Mouse (Mus musculus) mouse trophoblast stem cell (cell line): ENCODE results near the gene Tenm2.

ENCODE experiments used
- in situ Hi-C, 2 experiments: fragments of 300-500 bp; cut with MseI, MboI; formaldehyde crosslinking; loops; 2 replicates in 1 of 2; 3 replicates in 1 of 2; pipeline ENCODE4 v1.15.1; 2025

The Tenm2 gene

GRCm38 (mm10) chr11:36911406-36911805 lies 324.4 kb downstream of the Tenm2 start:
- in situ Hi-C loops = no loop called here

- in situ Hi-C loops = no loop called here
Measured at GRCm38 (mm10) chr11:36909036-36909435, 326.7 kb downstream of the Tenm2 start.

GRCm38 (mm10) chr11:36902302-36902701 lies 333.5 kb downstream of the Tenm2 start:
- in situ Hi-C loops = no loop called here

GRCm38 (mm10) chr11:36893061-36893460 lies 342.7 kb downstream of the Tenm2 start:
- in situ Hi-C loops = no loop called here

- in situ Hi-C loops = no loop called here
Measured at GRCm38 (mm10) chr11:36891106-36891505, 344.7 kb downstream of the Tenm2 start.

GRCm38 (mm10) chr11:36887490-36887889 lies 348.3 kb downstream of the Tenm2 start:
- in situ Hi-C loops = no loop called here

- in situ Hi-C loops = no loop called here
Measured at GRCm38 (mm10) chr11:36886147-36886546, 349.6 kb downstream of the Tenm2 start.

GRCm38 (mm10) chr11:36872961-36873360 lies 362.8 kb downstream of the Tenm2 start:
- in situ Hi-C loops = no loop called here

- in situ Hi-C loops = no loop called here
Measured at GRCm38 (mm10) chr11:36870548-36870947, 365.2 kb downstream of the Tenm2 start.

- in situ Hi-C loops = no loop called here
Measured at GRCm38 (mm10) chr11:36851690-36852089, 384.1 kb downstream of the Tenm2 start.

GRCm38 (mm10) chr11:36847451-36847850 lies 388.3 kb downstream of the Tenm2 start:
- in situ Hi-C loops = no loop called here

GRCm38 (mm10) chr11:36832855-36833254 lies 402.9 kb downstream of the Tenm2 start:
- in situ Hi-C loops = no loop called here

GRCm38 (mm10) chr11:36831511-36831910 lies 404.3 kb downstream of the Tenm2 start:
- in situ Hi-C loops = no loop called here

GRCm38 (mm10) chr11:36824666-36825065 lies 411.1 kb downstream of the Tenm2 start:
- in situ Hi-C loops = no loop called here

- in situ Hi-C loops = no loop called here
Measured at GRCm38 (mm10) chr11:36804615-36805014, 431.1 kb downstream of the Tenm2 start.

- in situ Hi-C loops = no loop called here
Measured at GRCm38 (mm10) chr11:36802208-36802631, 433.5 kb downstream of the Tenm2 start.

GRCm38 (mm10) chr11:36801683-36802082 lies 434.1 kb downstream of the Tenm2 start:
- in situ Hi-C loops = no loop called here

GRCm38 (mm10) chr11:36799409-36799808 lies 436.4 kb downstream of the Tenm2 start:
- in situ Hi-C loops = no loop called here

GRCm38 (mm10) chr11:36758009-36758408 lies 477.8 kb downstream of the Tenm2 start:
- in situ Hi-C loops = no loop called here

- in situ Hi-C loops = no loop called here
Measured at GRCm38 (mm10) chr11:36746286-36746685, 489.5 kb downstream of the Tenm2 start.

GRCm38 (mm10) chr11:36727800-36728199 lies 508.0 kb downstream of the Tenm2 start:
- in situ Hi-C loops = no loop called here

GRCm38 (mm10) chr11:36702881-36703280 lies 532.9 kb downstream of the Tenm2 start:
- in situ Hi-C loops = no loop called here

- in situ Hi-C loops = no loop called here
Measured at GRCm38 (mm10) chr11:36700951-36701350, 534.8 kb downstream of the Tenm2 start.

GRCm38 (mm10) chr11:36700131-36700530 lies 535.6 kb downstream of the Tenm2 start:
- in situ Hi-C loops = no loop called here
